Mouse (Mus musculus) CH12F3 (cell line): Measurements from ENCODE around the gene Plxna3.
"Not testable (repeated sequence)": the region's sequence is repeated elsewhere in the genome, so short reads cannot be mapped to it uniquely, and the experiment has no call there.

Source experiments
- in situ Hi-C: fragments of 300-500 bp; cut with MboI; formaldehyde crosslinking; loops from 2 replicates; pipeline ENCODE4 v1.14.3; 2020; ENCODE audit warnings: low sequenced_read_pairs

Plxna3 gene

GRCm38 (mm10) chrX:74328725-74329161 lies at the start of gene Plxna3:
Gene Plxna3 (plus strand): TSS chrX:74329066.
- in situ Hi-C loops: no loop called here

GRCm38 (mm10) chrX:74281041-74281731 lies 47.7 kb upstream of the Plxna3 start:
- in situ Hi-C loops: no loop called here

GRCm38 (mm10) chrX:74281732-74282394 lies 47.0 kb upstream of the Plxna3 start, which contains the start of the genes Taz and Dnase1l1:
Gene Taz (plus strand): TSS chrX:74281912.
Gene Dnase1l1 (minus strand): TSS chrX:74282337.
- in situ Hi-C loops: no loop called here

- in situ Hi-C loops: no loop called here
Measured at GRCm38 (mm10) chrX:74282395-74283091, 46.3 kb upstream of the Plxna3 start.

GRCm38 (mm10) chrX:74283092-74283437 lies 45.8 kb upstream of the Plxna3 start:
- in situ Hi-C loops: no loop called here

- in situ Hi-C loops: no loop called here
Measured at GRCm38 (mm10) chrX:74293431-74293830, 35.4 kb upstream of the Plxna3 start.

- in situ Hi-C loops: no loop called here
Measured at GRCm38 (mm10) chrX:74296538-74297448, 32.1 kb upstream of the Plxna3 start, which contains the start of gene Atp6ap1. Gene Atp6ap1 (plus strand): TSS chrX:74297097.

GRCm38 (mm10) chrX:74298348-74298747 lies 30.5 kb upstream of the Plxna3 start:
- in situ Hi-C loops: no loop called here

- in situ Hi-C loops: no loop called here
Measured at GRCm38 (mm10) chrX:74299721-74300120, 29.1 kb upstream of the Plxna3 start.

GRCm38 (mm10) chrX:74304867-74305700 lies 23.8 kb upstream of the Plxna3 start, which contains the start of gene Gdi1:
Gene Gdi1 (plus strand): TSS chrX:74304998.
- in situ Hi-C loops: no loop called here

- in situ Hi-C loops: no loop called here
Measured at GRCm38 (mm10) chrX:74312540-74313464, 16.1 kb upstream of the Plxna3 start, which contains the start of gene Fam50a. Gene Fam50a (plus strand): TSS chrX:74313033.

GRCm38 (mm10) chrX:74329215-74329671 lies 377 bp downstream of the Plxna3 start:
- in situ Hi-C loops: no loop called here

- in situ Hi-C loops: no loop called here
Measured at GRCm38 (mm10) chrX:74330166-74330930, 1.5 kb downstream of the Plxna3 start.

- in situ Hi-C loops: no loop called here
Measured at GRCm38 (mm10) chrX:74352645-74353466, 24.0 kb downstream of the Plxna3 start.

- in situ Hi-C loops: no loop called here
Measured at GRCm38 (mm10) chrX:74353467-74353770, 24.6 kb downstream of the Plxna3 start, which contains the start of gene Lage3. Gene Lage3 (minus strand): TSS chrX:74353618.

- in situ Hi-C loops: not testable (repeated sequence)
Measured at GRCm38 (mm10) chrX:74357069-74357468, 28.2 kb downstream of the Plxna3 start.

GRCm38 (mm10) chrX:74359171-74359570 lies 30.3 kb downstream of the Plxna3 start:
- in situ Hi-C loops: no loop called here
